Mouse (Mus musculus) neutrophil, adult 5-6 weeks (primary cell): ENCODE data around the gene Gm20916. TPM values are rescaled to one million over a fixed set of nuclear protein-coding genes. Genes with fewer than 3 reads are reported as not detected.
"Not testable (repeated sequence)": the region's sequence is repeated elsewhere in the genome, so short reads cannot be mapped to it uniquely, and the experiment has no call there.

Experiments used
- ATAC-seq: fragments of 151-379, 151-347 bp; 2 replicates; pipeline ENCODE4 v1.8.0; 2017; ENCODE audit warnings: mild to moderate bottlenecking, moderate TSS enrichment; ENCODE audit not compliant: insufficient number of reproducible peaks, poor library complexity, low FRiP score, severe bottlenecking; ENCODE audit errors: extremely low read depth
- total RNA-seq: library from RNA; stranded (forward); fragments of 200-1000 nt; gene quantifications from 2 replicates; pipeline ENCODE4 v1.2.3, GENCODE M21; 2017

Gene Gm20916
- total RNA-seq, result not detected in 2 replicates

- not testable (repeated sequence) for ATAC-seq
These were observed at the start of gene Gm20916 for GRCm38 (mm10) chrY:79319265-79319664. Gene Gm20916 (plus strand): TSS chrY:79319565.

Other genes starting within 250 kb of the Gm20916 start
- gene Gm20917, start 168.4 kb upstream of the Gm20916 start, total RNA-seq, result not detected in 2 replicates